Mouse (Mus musculus): ENCODE data around the gene Tex261. TPM values are rescaled to one million over a fixed set of nuclear protein-coding genes. Genes with fewer than 3 reads are reported as not detected.

The Tex261 gene
- total RNA-seq, 2 experiments from 2014 or later: 85.4 to 99.8 TPM

Other genes starting within 250 kb of the Tex261 start
- 1 to 10 TPM; 1.6 to 2.2 TPM for gene Actg2, start 239.5 kb downstream of the Tex261 start, total RNA-seq (2021)
- 10 to 100 TPM in 1 of 2 experiments, 1 to 10 TPM in 1; 10.0 to 12.6 TPM for gene Stambp, start 203.1 kb downstream of the Tex261 start, total RNA-seq (2021)
- gene Clec4f, start 119.6 kb downstream of the Tex261 start, total RNA-seq (2021): not detected
- gene Cd207, start 98.0 kb downstream of the Tex261 start, total RNA-seq (2021): 1 to 10 TPM; 1.0 to 1.5 TPM
- not detected for gene Vax2, start 64.5 kb downstream of the Tex261 start, total RNA-seq (2021)
- not detected for gene Atp6v1b1, start 32.8 kb downstream of the Tex261 start, total RNA-seq (2021)
- gene Ankrd53, start 13.2 kb downstream of the Tex261 start, total RNA-seq (2021): not detected
- gene Nagk, start 19.2 kb upstream of the Tex261 start, total RNA-seq (2021): 10 to 100 TPM; 16.7 to 18.0 TPM
- 10 to 100 TPM; 30.6 to 35.0 TPM for gene Paip2b, start 55.9 kb upstream of the Tex261 start, total RNA-seq (2021)
- gene Zfp638, start 91.3 kb upstream of the Tex261 start, total RNA-seq (2021): 10 to 100 TPM; 51.2 to 56.2 TPM
- 100 to 1,000 TPM; 111 to 119 TPM for gene Dysf, start 232.8 kb upstream of the Tex261 start, total RNA-seq (2021)